Mouse (Mus musculus): Measurements from ENCODE around the gene Fbrsl1.

The Fbrsl1 gene

DNA sequence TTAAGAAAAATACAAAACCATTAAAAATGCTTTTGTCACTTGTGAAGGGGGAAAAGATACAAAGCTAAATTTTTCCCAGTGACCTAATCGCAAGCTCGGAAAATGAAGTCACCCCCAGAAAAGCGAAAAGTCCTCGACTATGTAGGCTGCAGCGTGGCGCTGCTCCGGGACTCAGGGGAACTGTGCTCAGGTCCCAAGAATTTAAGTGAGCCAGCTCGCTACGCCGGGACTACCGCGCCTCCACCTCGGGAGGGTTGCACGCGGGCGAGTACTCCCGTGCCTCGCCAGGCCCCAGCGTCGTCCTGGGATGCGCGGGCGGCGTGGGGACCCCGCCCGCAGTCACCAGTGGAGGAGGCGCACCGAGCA, 85.5 kb downstream of the Fbrsl1 start:
- no peak for DNase-seq (ENCODE audit: low spot score in 2 of 2)

DNA sequence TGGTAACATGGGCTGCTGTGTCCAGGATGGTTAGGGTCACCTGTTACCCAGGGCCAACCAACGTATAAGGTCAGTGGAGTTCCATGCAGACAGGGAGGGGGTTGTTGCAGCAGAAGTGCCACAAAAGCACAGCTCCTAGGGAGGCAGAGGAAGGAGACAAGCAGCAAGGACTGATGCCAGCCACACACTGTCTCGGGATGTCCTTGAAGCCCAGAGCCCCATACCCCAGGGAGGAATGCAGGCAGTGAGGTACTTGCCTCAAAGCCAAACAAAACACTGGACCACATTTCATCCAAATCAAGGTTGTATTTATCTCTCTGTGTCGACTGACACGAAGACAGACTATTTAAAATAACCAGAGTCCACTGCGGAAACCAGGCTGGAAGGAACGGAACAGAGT, 86.8 kb downstream of the Fbrsl1 start:
- DNase-seq (ENCODE audit: low spot score in 2 of 2): no peak

DNA sequence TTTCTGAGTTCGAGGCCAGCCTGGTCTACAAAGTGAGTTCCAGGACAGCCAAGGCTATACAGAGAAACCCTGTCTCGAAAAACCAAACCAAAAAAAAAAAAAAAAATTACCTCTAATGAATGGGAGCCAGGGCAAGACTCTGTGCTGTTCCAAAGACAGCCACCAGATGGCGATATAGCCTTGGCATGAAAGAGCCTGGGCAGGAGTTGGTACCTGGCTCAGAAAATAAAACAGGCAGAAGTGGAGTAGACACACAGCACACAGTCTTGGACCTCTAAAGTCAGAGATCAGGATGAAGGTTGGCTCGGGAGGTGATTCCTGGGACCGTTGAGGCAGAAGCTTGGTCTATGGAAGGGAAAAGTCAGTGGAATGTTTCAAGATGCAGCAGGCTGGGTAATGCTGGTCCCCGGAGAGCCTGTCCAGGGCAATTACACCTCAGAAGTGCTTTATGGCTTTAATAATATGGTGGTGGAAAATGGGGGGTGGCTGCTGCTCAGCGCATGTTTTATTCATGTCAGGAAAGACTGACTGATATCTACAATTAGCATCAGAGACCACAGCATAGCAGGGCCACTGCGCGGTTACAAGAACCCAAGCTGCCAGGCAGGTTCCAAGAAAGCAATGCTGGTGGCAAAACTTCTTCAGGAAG, 90.6 kb downstream of the Fbrsl1 start:
- peak; percentile 74 to 91 for DNase-seq (ENCODE audit: low spot score in 2 of 2)

DNA sequence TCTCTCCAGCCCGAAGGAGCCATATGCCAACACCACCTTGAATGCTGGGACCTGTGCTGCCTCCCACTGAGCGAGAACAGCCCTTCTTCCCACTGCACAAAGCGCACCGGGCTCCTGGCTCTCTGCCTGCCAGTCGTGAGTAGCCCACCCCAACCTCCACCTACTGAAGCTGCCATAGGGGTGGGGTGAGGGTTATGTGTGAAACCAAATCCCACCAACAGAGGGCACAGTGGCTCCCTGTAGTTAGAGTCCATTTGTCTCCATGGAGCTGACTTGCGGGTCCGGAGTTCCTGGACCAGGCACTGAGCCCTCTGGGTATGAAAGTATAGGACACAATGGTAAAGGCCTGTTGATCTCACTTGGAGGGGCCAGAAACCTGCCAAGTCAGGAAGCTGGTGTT, 93.6 kb downstream of the Fbrsl1 start:
- DNase-seq (ENCODE audit: low spot score in 2 of 2): peak in 1 of 2 experiments; percentile 26

DNA sequence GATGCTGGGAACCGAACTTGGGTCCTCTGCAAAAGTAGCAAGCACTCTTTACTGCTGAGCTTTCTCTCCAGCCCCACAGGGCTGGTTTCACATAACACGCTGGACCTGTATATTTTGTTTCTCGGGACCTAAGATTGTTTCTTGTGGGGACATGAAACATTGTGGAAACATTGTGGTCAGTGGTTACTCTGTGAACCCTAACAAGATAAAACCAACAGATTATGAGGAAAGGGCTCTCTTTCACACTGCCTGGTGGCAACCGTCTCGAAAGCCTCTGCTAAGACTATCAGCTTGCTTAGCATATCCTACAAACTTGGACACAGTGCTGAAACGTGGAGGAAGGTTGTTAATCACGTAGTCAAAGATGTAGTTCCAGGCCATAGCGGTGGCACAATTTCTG, 101.3 kb downstream of the Fbrsl1 start:
- DNase-seq (ENCODE audit: low spot score in 2 of 2): no peak

DNA sequence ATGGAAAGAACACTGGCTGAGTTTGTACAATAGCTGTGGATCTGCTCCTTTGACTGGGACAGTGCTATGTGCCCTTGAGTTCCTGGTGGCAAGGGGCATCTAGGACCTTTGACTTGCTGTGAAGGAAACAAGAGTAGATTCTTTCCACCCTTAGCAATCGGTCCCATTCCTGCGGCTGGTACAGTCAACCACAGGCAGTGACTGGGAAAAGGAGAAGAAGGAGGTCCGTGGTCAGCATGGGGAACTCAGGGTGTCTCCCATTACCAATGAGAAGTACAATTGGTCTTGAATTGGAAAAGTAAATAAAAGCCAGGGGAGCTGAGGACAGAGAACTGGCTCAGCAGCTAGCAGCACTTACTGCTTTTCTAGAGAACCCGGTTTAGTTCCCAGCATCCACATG, 102.8 kb downstream of the Fbrsl1 start:
- DNase-seq (ENCODE audit: low spot score in 2 of 2): no peak

DNA sequence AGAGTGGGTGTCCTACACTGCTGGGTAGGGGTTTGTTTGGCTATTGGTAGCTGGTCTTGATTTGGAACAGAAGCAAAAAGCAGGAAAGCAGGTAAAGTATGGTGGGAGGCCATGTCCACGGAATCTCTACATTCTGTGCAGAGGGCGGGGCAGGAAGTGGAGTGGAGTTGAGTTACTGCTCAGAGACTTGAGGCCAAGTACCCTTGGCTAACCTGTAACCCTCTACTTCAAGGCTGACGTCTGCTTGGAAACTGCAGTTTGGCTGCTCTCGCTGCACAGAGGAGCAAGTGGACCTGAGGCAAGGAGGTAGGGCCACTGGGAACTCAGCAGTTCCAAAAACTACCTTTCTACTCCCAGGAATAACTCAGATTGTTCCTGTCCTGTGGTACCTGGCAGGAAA, 103.8 kb downstream of the Fbrsl1 start, which contains the start of gene Lrcol1:
Gene Lrcol1, plus strand, starts transcription at position 207 of the 400 bp plus-strand sequence.
- no peak for DNase-seq (ENCODE audit: low spot score in 2 of 2)

DNA sequence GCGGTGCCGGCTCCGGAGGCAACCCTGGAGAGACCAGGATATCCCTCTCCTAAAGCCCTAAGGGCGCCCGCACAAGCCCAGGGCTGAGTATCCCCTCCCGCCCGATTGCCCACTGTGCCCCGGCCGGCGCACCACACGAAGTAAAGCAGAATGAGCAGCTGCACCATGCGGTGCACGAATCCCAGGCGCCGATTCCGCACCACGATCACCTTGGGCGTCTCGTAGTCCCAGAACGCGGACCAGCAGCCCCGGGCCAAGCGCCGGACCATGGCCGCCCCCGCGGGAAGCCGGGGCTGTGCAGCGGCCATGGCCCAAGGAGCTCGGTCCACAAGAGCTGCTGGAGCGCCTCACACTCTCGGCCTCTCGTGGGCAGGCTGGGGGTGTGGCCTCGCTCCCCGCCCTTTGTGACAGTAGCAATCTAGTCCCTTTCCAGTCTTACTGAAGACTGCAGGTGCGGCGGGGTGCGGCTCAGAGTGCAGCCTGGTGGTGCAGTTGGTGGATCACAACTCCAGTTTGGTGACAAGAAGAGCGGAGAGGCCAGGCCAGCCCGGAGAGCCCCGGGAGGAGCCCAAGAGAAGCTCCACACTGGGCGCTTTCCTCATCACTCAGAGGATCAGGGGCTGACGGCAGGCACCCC, 105.5 kb downstream of the Fbrsl1 start, which contains the start of gene P2rx2:
Gene P2rx2, minus strand, starts transcription at position 565 of the 637 bp plus-strand sequence.
- no peak for DNase-seq (ENCODE audit: low spot score in 2 of 2)

DNA sequence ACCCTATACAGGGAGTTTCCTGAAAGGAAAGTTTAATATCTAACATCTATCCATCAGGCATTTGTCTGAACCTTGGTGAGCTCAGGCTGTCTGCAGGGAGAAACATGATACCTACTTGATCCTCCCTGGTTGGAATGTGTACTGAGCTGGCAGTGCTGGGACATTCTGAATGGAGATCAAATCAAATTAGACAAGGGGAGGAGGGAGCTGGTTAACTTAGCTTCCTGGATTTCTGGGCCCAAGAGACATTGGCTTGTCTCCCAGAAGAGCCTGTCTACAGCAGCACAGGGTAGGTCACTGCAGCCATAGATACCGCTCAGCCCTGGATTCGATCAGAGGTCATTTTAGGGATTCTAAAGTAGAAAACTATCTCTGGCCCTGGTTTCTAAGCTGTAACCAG, 109.5 kb downstream of the Fbrsl1 start:
- no peak for DNase-seq (ENCODE audit: low spot score in 2 of 2)

DNA sequence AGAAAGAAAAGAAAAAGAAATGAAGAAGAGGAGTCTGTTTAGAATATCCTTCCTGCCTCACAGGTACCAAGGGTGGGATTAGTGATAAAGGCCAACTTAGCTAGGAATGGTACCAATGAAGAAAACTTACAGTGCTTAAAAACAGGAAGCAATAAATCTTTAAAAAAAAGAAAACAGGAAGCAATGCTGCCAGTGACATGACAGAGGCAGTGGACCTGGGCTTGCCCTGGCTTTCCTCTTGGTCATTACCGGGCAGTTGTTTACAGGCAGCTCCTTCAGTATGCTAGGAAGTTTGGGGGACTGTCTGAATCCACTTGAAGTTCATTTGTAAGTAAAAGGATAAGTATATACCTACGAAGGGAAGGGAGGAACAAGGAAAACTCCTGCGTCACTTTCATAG, 117.8 kb downstream of the Fbrsl1 start:
- DNase-seq (ENCODE audit: low spot score in 2 of 2): no peak

DNA sequence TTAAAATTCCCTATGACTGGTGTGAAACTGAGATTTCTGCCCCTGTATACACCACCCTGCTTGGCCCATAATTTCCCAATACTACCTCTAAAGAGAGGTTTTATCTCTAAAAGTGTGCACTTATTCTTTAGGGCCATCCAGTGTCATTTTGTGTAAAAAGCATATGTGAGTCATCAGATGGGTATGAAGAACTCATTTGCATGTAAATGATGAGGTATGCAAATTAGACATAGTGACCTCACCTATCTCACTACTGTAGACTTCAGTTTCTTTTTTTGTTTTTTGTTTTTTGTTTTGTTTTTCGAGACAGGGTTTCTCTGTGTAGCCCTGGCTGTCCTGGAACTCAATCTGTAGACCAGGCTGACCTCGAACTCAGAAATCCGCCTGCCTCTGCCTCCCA, 135.2 kb downstream of the Fbrsl1 start:
- no peak for DNase-seq (ENCODE audit: low spot score in 2 of 2)
